Mouse (Mus musculus) testis, adult 2 months (tissue): ENCODE results near the gene Leprot. TPM values are rescaled to one million over a fixed set of nuclear protein-coding genes. Genes with fewer than 3 reads are reported as not detected.

Experiments used
- H3K27ac ChIP-seq: fragments of 200-500 bp; 2 replicates; pipeline ENCODE4 v1.5.1; 2012; ENCODE audit warnings: low read depth, low read length; ENCODE audit not compliant: control insufficient read depth, insufficient read depth
- H3K27me3 ChIP-seq: fragments of 200-500 bp; 2 replicates; pipeline ENCODE4 v1.6.1; 2012; ENCODE audit warnings: mild to moderate bottlenecking, low read length, moderate library complexity; ENCODE audit not compliant: control insufficient read depth, insufficient read depth
- H3K36me3 ChIP-seq: fragments of 200-500 bp; 2 replicates; pipeline ENCODE4 v1.6.1; 2012; ENCODE audit warnings: mild to moderate bottlenecking, low read length; ENCODE audit not compliant: control insufficient read depth, insufficient read depth
- H3K4me1 ChIP-seq: fragments of 200-500 bp; 2 replicates; pipeline ENCODE4 v1.6.1; 2012; ENCODE audit warnings: low read length; ENCODE audit not compliant: control insufficient read depth, insufficient read depth
- H3K4me3 ChIP-seq: fragments of 200-500 bp; 2 replicates; pipeline ENCODE4 v1.5.1; 2012; ENCODE audit warnings: low read depth, mild to moderate bottlenecking, low read length, moderate library complexity, mixed read lengths; ENCODE audit not compliant: control insufficient read depth
- CTCF ChIP-seq: fragments of 200-500 bp; IDR thresholded peaks from 2 replicates; pipeline ENCODE4 v1.5.1; 2012; ENCODE audit warnings: low read depth, mild to moderate bottlenecking, inconsistent platforms, low read length, moderate library complexity; ENCODE audit not compliant: control insufficient read depth, insufficient read depth, insufficient replicate concordance
- POLR2A ChIP-seq: fragments of 200-500 bp; IDR thresholded peaks from 2 replicates; pipeline ENCODE4 v1.6.1; 2012; ENCODE audit warnings: low read depth, mild to moderate bottlenecking, inconsistent platforms, low read length, moderate library complexity; ENCODE audit not compliant: control insufficient read depth
- polyA plus RNA-seq: library from polyadenylated mRNA; depleted of rRNA; stranded (reverse); fragments of >200 nt; gene quantifications from 2 replicates; pipeline ENCODE4 v1.2.3, GENCODE M21; 2012

Gene Leprot
- polyA plus RNA-seq, 1 experiment = 21.0 TPM

DNA sequence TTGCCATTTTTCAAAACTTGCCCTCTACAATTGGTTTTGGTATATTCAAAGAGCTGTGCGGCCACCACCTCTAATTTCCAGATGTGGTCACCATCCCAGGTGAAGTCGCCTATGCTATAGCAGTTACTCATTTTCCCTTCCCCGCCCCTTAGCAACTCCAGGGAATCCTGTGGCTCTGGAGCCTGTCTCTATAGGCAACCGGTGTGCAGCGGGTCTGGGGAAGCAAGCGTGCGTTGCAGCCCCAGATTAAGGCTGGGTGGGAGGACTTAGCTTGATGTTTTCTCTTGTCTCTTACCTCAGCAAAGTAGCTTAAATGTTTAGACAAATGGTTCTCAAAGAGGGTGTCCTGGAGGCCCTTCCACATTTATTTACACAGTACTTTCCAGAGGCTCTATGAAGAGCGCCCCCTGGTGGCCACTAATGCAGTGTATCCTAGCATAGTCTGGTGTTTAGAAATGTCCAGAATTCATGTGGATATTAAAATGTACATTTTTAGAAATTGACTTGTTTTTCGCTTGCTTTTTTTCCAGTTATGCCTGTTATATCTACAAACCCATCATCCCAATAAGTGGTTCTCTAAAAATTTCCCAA is 16.7 kb downstream of the Leprot start:
- no peaks in the 10 kb centered on the region for H3K27me3 ChIP-seq
- no peaks in the 10 kb centered on the region for H3K4me1 ChIP-seq
- TF ChIP-seq CTCF (no peak), POLR2A (no peak)
- no peaks in the 10 kb centered on the region for H3K36me3 ChIP-seq
- H3K4me3 ChIP-seq = no peak overlapping the region
- no peak overlapping the region for H3K27ac ChIP-seq

GRCm38 (mm10) chr4:101664766-101665165 is 17.2 kb downstream of the Leprot start:
- no peak overlapping the region for H3K27ac ChIP-seq
- no peaks in the 10 kb centered on the region for H3K36me3 ChIP-seq
- H3K4me1 ChIP-seq = no peaks in the 10 kb centered on the region
- H3K27me3 ChIP-seq = no peaks in the 10 kb centered on the region
- no peak for TF ChIP-seq CTCF
- no peak for TF ChIP-seq POLR2A
- no peak overlapping the region for H3K4me3 ChIP-seq

- TF ChIP-seq POLR2A = no peak
- no peak for TF ChIP-seq CTCF
- Histone ChIP-seq H3K27me3 (no peaks in the 10 kb centered on the region), H3K36me3 (no peaks in the 10 kb centered on the region), H3K4me1 (no peaks in the 10 kb centered on the region), H3K4me3 (no peak overlapping the region), H3K27ac (no peak overlapping the region)
These were observed 21.6 kb downstream of the Leprot start for GRCm38 (mm10) chr4:101669161-101669560.

GRCm38 (mm10) chr4:101669811-101670210 is 22.3 kb downstream of the Leprot start:
- TF ChIP-seq CTCF = no peak
- TF ChIP-seq POLR2A = no peak
- Histone ChIP-seq H3K36me3 (no peaks in the 10 kb centered on the region), H3K27me3 (no peaks in the 10 kb centered on the region), H3K4me1 (no peaks in the 10 kb centered on the region), H3K4me3 (no peak overlapping the region), H3K27ac (no peak overlapping the region)

- H3K36me3 ChIP-seq = no peaks in the 10 kb centered on the region
- TF ChIP-seq CTCF = no peak
- no peak for TF ChIP-seq POLR2A
- H3K27ac ChIP-seq = no peak overlapping the region; the same call in 1 of the 2 replicates
- H3K4me3 ChIP-seq = no peak overlapping the region
- H3K4me1 ChIP-seq = no peaks in the 10 kb centered on the region
- H3K27me3 ChIP-seq = no peaks in the 10 kb centered on the region
These were observed 27.3 kb downstream of the Leprot start for GRCm38 (mm10) chr4:101674790-101675189.

DNA sequence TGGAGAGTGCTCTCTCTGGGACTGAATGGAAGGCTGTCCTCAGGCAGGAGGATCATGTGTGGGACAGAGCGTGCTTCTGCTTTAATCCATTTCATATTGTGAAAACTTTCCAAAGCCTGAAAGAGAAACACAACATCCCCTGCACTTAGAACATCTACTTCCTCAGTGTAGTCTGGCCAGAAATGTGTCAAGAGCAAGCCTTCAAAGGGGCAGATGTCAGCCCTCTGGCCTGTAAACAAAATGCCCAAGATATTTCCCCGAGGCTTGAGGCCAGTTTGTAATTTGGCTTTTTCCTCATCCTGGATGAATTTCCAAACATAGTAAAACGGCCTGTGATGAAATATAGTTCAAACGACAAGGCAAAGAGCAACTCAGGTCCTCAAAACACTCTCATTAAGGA is 28.2 kb downstream of the Leprot start:
- TF ChIP-seq CTCF (no peak), POLR2A (no peak)
- Histone ChIP-seq H3K27me3 (no peaks in the 10 kb centered on the region), H3K4me3 (no peak overlapping the region), H3K4me1 (no peaks in the 10 kb centered on the region), H3K36me3 (no peaks in the 10 kb centered on the region), H3K27ac (no peak overlapping the region)

- Histone ChIP-seq H3K4me3 (no peak overlapping the region), H3K27me3 (no peaks in the 10 kb centered on the region), H3K4me1 (no peaks in the 10 kb centered on the region), H3K27ac (no peak overlapping the region), H3K36me3 (no peaks in the 10 kb centered on the region)
- no peak for TF ChIP-seq CTCF
- no peak for TF ChIP-seq POLR2A
These were observed 35.1 kb downstream of the Leprot start for GRCm38 (mm10) chr4:101682620-101683019.

DNA sequence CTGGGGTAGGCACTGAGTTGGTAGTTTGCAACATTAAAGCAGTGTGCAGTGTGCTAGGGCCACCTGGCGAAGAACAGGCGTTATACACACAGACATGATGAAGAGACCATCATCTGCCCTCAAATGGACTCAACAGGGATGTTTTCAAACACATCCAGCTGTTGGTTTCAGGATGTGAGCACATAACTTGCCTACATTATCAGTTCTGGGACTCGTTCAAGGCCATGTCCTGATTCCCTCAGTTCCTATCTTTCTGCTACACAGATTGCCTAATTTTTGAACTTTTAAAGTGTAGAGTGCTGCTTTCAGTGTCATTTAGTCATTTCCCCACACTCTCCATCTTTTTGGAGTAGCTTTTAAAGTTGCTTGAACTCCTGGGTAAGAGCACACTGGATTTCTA is 35.6 kb downstream of the Leprot start:
- Histone ChIP-seq H3K27ac (no peak overlapping the region), H3K36me3 (no peaks in the 10 kb centered on the region), H3K4me1 (no peaks in the 10 kb centered on the region), H3K27me3 (no peaks in the 10 kb centered on the region), H3K4me3 (no peak overlapping the region)
- TF ChIP-seq CTCF = no peak
- no peak for TF ChIP-seq POLR2A
